Mouse (Mus musculus): ENCODE measurements at regions not wholly inside any gene's neighbourhood (a gene's known extent, or its start where the extent isn't known, plus 50 kb on each side); places are given as distances from the start of the nearest gene placed in this dataset.

DNA sequence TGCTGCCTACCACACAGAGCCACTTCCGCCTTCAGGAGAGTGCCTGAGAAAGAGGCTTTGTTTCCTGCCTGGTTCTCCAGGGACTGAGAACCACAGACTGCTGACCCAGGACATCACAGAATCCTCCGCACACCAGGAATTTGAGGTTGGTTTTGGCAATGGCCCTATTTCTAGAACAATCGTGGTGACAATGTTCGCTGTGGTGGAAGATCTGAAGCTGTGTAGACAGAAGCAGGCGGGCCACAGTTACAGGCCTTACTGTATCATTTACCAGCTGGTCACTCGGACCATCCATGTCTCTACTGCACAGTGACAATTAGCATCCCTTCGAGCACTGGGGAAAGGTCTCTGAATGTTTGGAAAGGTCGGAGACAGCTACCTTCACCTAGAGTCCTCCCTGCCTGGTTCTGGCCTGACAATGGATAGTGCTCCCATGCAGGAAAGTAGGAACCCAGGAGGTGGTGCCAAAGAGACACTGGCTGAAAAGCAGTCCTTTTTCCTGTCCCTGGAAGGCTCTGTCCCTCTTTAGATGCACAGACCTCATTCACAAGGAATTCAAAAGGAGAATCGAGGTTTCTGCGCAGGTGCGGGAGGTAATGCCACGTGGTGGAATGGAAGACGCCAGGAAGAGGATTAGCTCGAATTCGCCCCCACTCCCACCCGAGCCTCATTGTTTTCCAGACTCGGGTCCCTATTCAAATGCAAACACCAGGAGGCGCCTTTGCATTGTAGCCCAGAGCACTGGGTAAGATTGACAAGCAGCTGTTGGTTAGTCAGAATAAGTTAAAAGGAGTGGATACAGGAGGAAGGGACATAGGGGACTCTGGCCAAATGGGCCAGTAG is 52.6 kb upstream of the Pax6 start:
- peaks cover 37% of the 10 kb centered on the region for H3K4me1 ChIP-seq (replicated peaks)
- H3K36me3 ChIP-seq = no peaks in the 10 kb centered on the region
- H3K27ac ChIP-seq (replicated peaks) = 0 out of 2 replicates have a peak overlapping the region, but pooled peaks have one; percentile 5
- peak; percentile 36 for ATAC-seq (ENCODE audit: low read depth)
- peaks cover 37% of the 10 kb centered on the region for H3K27me3 ChIP-seq
- H3K4me2 ChIP-seq = peak overlapping the region; percentile 49
- H3K4me3 ChIP-seq = peak overlapping the region; percentile 17
- no peaks in the 10 kb centered on the region for H3K9me3 ChIP-seq
- 24% methylated on average over 18 of the region's 18 CpGs for WGBS
- peak overlapping the region; percentile 43; the same call in 1 of the 2 replicates for H3K9ac ChIP-seq
